Mouse (Mus musculus): ENCODE data around the gene B4galnt4.

GRCm38 (mm10) chr7:141077841-141078240, 16.9 kb downstream of the B4galnt4 start, which contains the start of gene Pkp3:
- TF ChIP-seq CTCF (IDR thresholded peaks at IDR 0.05; ENCODE audit: extremely low read depth, insufficient read depth, low read length), result no peak
- no peak for TF ChIP-seq POLR2A (IDR thresholded peaks at IDR 0.05; ENCODE audit: extremely low read depth, insufficient read depth, low read length)

Data from cortical plate, adult 2 months (tissue).